Mouse (Mus musculus) gastrocnemius, adult 18-20 months (tissue): ENCODE data around the gene Chst12. TPM values are rescaled to one million over a fixed set of nuclear protein-coding genes. Genes with fewer than 3 reads are reported as not detected.
A peak's percentile ranks its signal among the peaks of the same experiment; 100 is the strongest.

Experiments used
- DNase-seq: peaks from one replicate; pipeline ENCODE4 v3.0.0; 2021; ENCODE audit warnings: low spot score
- total RNA-seq, 2 experiments: library from RNA; stranded (reverse); gene quantifications; 2 replicates each; pipeline ENCODE4 v1.2.3; 2021

Gene Chst12
- total RNA-seq, 2 experiments from 2014 or later = 4.2 to 5.0 TPM

- no peak for DNase-seq
Observed at GRCm38 (mm10) chr5:140517159-140517920, 12.0 kb downstream of the Chst12 start.

- no peak for DNase-seq
Observed at GRCm38 (mm10) chr5:140517921-140518230, 12.5 kb downstream of the Chst12 start.

- no peak for DNase-seq
Observed at GRCm38 (mm10) chr5:140521196-140521595, 15.8 kb downstream of the Chst12 start.

- DNase-seq = no peak
Observed at GRCm38 (mm10) chr5:140526754-140527153, 21.4 kb downstream of the Chst12 start.

GRCm38 (mm10) chr5:140538111-140538683 lies 32.8 kb downstream of the Chst12 start:
- DNase-seq = peak; percentile 36

- DNase-seq = peak; percentile 84
Observed at GRCm38 (mm10) chr5:140540106-140540505, 34.8 kb downstream of the Chst12 start.

GRCm38 (mm10) chr5:140542811-140543575 lies 37.6 kb downstream of the Chst12 start:
- DNase-seq = no peak

GRCm38 (mm10) chr5:140545651-140546050 lies 40.3 kb downstream of the Chst12 start:
- DNase-seq = no peak

GRCm38 (mm10) chr5:140546332-140546731 lies 41.0 kb downstream of the Chst12 start:
- no peak for DNase-seq

GRCm38 (mm10) chr5:140549306-140550047 lies 44.1 kb downstream of the Chst12 start:
- DNase-seq = no peak

GRCm38 (mm10) chr5:140553719-140554118 lies 48.4 kb downstream of the Chst12 start:
- no peak for DNase-seq

GRCm38 (mm10) chr5:140556859-140557258 lies 51.5 kb downstream of the Chst12 start:
- no peak for DNase-seq

GRCm38 (mm10) chr5:140562601-140563000 lies 57.3 kb downstream of the Chst12 start:
- DNase-seq = no peak

GRCm38 (mm10) chr5:140564896-140565295 lies 59.5 kb downstream of the Chst12 start, which contains the start of gene Grifin:
Gene Grifin, minus strand, starts transcription at chr5:140565071.
- no peak for DNase-seq

- DNase-seq = peak; percentile 56
Observed at GRCm38 (mm10) chr5:140565451-140565850, 60.1 kb downstream of the Chst12 start.

GRCm38 (mm10) chr5:140565856-140566255 lies 60.5 kb downstream of the Chst12 start:
- DNase-seq = peak; percentile 24

- DNase-seq = no peak
Observed at GRCm38 (mm10) chr5:140566271-140566670, 60.9 kb downstream of the Chst12 start.

GRCm38 (mm10) chr5:140567321-140567720 lies 62.0 kb downstream of the Chst12 start:
- DNase-seq = peak; percentile 58

- no peak for DNase-seq
Observed at GRCm38 (mm10) chr5:140567751-140568150, 62.4 kb downstream of the Chst12 start.

- DNase-seq = peak; percentile 65
Observed at GRCm38 (mm10) chr5:140568321-140568970, 63.1 kb downstream of the Chst12 start.

- DNase-seq = no peak
Observed at GRCm38 (mm10) chr5:140569032-140569595, 63.8 kb downstream of the Chst12 start.
